Mouse (Mus musculus) kidney, adult 11 months (tissue): ENCODE measurements at regions not wholly inside any gene's neighbourhood (a gene's known extent, or its start where the extent isn't known, plus 50 kb on each side); places are given as distances from the start of the nearest gene placed in this dataset.

Experiments used
- DNase-seq: peaks from one replicate; pipeline ENCODE4 v3.0.0; 2022

DNA sequence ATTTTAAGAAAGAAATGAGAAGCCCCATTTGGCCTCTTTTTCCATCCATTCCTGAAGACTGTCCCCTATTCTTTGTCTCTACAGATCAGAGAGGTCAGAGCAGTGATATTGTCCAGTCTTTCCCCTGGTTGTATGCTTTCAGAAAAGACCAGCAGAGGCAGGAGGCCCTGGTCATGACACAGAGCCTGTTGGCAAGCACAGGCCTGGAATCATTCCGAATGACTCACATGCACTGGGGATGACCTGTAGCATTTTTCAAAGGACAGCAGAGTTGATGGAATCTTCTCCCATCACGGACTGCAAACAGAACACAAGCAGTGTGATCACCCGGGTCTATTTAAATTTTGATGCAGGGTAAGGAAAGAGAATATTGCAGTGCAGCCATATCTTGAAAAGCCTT is 50.2 kb upstream of the Nxt1 start:
- DNase-seq, result peak; percentile 17

DNA sequence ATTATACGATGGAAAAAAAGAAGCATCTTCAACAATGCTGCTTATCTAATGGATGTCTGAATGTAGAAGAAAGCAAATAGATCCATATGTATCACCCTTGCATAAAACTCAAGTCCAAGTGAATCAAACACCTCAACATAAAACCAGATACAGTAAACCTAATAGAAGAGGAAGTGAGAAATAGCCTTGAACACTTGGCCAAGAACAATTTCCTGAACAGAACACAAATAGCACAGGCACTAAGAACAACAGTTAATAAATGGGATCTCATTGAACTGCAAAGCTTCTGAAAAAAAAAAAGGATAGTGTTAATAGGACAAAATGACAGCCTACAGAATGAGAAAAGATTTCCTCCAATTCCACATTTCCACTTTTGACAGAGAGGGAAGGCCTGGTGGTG is 60.5 kb upstream of the Nxt1 start:
- no peak for DNase-seq

DNA sequence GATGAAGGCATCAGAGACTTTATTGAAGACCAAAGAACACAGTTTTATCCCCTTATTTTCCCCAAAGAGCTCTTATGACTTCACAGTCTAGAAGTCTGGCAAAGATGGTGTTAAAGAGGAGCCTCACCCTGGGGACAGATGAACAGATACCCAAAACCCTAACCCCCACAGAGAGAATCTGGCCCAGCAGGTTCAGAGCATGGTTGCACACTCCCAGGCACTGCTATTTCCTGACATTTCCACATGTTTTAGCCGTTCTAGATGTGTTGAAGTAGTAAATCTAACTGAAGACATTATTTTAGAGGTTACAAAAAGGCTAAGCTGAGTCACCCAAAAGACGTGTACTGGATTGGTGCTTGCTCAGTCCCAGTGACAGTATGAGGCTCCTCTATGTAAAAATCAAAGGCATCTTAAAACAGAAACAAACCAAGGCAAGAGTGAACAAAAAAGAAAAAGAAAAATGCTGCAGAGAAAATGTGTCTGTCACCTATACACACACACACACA is 66.9 kb upstream of the Nxt1 start:
- DNase-seq, result no peak

DNA sequence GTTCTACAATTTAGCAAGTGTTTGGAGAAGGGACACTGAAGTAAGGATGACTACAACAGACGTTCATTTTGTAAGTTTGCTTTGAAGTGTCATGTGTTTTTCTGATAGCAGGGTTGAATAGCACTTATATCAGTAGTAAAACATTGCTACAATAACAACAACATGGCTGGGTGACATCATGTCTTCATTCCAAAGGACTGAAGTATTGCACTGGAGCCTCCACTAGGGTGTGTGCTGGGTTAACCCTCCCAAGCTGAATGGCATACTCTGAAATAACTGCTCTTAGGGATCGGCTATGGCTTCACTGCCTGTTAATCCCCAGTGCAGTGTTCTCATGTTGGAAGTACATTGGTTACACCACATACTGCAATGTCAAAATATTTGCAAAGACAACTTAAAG is 68.5 kb upstream of the Nxt1 start:
- DNase-seq, result no peak

DNA sequence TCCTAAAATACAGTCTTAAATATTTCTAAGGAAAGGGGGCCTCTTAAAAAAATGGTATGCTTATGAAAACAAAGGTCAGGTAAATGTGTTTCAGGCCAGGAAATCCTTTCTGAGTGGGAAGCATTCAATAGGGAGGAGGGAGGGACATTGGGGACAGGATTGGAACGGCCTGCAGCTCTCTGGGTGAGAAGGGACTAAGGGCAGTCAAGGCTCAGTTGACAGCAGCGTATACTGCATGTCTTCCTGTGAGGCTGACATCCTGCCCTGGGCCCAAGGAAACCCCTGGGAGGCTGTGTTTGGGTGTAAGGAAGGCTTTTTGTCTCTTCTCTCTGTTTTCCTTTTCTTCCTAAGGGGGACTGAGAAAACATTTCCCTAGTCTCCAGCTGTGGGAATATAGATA is 69.1 kb upstream of the Nxt1 start:
- no peak for DNase-seq

DNA sequence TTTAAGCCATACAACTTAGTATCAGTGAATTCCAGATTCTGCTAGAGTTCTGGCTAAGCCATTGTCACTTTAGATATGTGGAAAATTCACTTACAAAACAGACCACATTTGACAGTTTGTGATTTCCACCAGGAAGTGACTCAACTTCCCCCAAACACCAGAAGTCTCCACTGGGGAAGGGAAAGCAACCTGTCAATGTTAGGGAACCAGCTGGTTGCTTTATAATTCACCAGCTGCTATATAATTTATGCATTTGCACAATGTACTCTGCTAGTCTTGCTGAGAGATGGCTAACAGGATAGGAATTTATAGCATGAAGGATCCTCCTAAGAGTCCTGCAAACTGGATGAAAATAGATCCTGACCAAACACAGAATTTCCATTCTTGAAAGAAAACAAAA is 72.9 kb upstream of the Nxt1 start:
- DNase-seq, result no peak

DNA sequence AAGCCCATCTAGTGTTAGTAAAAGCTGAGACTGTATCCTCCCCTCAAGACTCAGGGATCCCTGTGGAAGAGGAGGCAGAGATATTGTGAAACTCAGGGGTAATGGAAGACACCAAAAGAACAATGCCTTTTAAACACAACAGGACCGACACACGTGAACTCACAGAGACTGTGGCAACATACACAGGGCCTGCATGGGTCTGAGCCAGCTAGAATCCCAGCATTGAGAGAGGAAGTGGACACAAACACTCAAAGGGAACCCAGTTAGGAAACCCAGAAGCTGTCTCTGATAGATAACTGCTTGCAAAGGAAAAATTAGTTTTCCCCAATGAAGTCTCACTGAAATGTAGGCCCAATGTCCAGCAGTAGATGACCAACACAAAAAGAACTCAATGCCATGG is 75.4 kb upstream of the Nxt1 start:
- no peak for DNase-seq

DNA sequence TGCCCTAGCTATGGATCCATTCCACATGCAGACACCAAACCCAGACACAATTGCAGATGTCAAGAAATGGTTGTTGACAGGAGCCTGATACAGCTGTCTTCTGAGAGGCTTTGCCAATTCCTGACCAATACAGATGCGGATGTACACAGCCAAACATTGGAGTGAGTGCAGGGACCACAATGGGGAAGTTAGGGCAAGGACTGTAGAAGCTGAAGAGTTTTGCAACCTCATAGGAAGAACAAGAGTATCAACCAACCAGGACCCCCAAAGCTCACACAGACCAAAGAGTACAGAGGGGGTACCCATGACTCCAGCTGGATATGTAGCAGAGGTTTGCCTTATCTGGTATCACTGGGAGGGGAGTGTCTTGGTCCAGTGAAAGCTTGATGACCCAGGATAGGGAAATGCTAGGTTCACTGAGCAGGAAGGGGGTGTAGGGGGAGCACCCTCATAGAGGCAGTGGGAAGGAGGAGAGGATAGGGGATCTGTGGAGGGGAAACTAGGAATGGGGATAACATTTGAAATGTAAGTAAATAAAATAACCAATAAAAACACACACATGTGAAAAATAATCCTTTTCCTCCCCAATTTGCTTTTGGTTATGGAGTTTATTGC is 86.6 kb upstream of the Nxt1 start:
- no peak for DNase-seq

DNA sequence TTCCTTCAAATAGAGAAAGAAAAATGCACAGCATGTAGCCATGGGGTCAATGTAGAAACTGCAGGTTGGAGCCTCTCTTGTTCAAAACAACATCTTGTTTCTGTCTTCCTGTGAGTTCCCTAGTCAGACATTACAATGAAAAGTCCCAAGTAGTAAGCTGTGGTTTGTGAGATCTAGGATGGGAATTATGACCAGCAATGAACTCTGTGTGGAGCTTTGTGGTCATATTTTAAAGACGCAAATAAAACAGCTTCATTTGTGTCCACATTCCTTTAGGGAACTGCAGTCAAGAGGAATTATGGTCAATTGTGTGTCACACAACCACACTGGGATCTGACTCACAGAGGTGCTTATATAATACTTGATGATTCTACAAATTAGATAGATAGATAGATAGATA is 90.2 kb upstream of the Nxt1 start:
- DNase-seq, result no peak

DNA sequence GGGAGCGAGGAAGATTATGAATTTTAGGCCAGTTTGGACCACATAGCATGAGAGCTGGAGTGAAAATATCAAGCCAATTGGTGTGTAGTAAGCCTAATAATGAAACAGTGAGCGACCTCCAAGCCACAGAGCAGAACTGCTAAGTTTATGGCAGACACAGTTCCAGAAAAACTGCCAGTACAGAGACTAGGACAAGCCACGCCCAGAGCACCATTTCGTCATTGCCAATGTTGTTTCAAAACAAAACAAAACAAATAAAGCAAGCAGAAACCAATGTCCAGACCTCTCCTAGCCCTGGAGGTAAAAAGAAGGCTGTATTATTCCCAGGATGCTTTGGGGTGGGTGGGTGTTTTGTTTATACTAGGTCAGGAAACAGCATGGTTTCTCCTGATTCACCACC is 90.7 kb upstream of the Nxt1 start:
- DNase-seq, result no peak

DNA sequence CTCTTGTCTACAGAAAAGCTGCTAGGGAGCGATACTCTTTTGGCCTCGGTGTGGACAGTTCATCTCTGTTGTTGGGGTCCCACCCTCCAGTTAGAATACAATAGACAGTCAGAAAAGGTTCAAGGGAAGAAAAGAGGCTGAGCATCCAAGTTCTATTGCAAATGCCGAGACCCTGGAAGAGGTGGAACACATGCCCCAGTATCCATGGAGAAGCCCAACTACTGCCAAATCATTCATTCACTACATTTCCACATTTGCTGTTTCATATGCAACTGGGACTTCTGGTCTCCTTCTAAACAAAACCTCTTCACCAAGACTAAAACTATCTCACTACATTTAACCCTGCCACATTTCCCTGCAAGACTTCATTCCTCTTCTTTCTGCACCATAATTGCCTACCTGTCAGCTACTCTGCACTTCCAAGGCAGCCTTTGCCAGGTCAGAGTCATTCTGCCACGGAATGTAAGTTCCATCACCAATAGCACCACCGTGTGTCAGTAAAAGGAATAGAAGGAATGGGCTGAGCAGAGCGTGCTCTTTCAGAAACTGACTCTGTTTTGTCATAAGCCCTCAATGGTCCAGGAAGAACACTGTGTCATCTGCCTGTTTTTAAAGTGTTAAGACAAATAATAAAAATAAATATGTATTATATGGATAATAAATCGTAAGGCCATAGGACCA is 92.0 kb upstream of the Nxt1 start:
- DNase-seq, result peak; percentile 12

DNA sequence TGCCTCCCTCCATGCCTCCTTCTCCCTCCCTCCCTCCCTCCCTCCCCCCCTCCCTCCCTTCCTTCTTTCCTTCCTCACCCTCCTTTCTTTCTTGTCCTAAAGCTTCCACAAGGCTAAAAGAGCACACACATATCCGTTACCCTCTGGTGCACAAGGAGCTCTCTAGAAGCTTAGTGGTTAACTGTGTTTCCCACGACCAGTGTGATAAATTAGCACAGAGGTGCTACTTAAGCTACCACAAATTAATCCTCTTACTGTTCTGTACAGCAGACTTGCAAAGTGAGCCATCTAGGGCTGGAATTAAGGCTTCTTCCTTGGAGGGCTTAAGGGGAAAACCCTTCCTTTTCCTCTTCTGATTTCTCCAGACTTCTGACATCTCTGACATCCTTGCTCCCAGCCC is 92.8 kb upstream of the Nxt1 start:
- DNase-seq, result no peak

DNA sequence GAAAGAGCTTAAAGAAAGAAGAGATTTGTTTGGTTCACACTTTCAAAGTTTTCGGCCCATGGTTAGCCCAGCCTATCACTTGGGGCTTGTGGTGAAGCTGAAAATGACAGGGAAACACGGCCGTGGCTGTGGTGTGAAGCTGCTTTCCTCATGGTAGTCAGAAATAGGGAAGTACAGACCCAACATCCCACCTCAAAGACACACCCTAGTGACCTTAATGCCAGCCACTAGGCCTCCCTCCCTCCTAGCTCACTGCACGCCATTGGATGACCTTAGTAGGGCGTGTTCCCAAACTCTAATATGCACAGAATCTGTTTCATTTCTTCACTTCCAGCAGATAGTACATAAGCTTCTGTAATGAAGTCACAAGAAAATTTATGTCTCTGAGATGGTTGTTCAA is 93.4 kb upstream of the Nxt1 start:
- DNase-seq, result no peak

DNA sequence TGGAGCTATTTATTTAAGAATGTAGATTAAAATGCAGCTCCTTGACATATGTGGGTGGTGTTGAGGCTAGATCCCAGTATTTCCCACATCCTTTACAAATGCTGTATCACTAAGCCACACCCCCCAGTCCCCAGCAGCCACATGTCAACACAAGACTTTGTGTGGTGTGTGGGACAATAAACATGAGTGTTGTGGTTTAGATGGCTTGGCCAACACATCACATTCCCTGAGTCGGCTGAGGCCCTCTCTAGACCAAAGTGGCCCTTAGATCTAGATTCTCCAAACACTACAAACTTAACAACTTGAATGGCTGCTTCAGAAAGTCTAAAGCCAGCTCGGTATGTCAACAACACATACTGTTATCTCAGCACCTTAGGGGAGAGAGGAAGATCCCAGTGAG is 94.2 kb upstream of the Nxt1 start:
- DNase-seq, result no peak

DNA sequence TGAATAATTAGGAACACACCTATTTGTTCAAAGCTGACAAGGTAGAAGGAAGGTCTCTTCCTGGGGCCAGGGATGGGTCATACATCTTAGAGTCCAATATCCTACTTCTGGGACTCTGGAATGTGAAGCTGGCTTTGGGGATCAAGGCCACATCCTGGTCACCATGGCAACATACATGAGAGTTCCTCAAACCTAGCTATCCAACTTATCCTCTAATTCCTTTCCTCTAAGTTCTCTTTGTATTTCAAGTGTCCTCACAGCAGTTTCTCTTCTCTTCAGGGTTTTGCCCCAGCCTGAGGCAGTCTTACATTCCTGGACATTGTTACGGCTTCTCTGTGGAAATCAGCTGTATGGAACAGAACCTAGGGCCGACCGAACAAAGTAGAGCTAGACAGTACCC is 97.0 kb upstream of the Nxt1 start:
- DNase-seq, result no peak

DNA sequence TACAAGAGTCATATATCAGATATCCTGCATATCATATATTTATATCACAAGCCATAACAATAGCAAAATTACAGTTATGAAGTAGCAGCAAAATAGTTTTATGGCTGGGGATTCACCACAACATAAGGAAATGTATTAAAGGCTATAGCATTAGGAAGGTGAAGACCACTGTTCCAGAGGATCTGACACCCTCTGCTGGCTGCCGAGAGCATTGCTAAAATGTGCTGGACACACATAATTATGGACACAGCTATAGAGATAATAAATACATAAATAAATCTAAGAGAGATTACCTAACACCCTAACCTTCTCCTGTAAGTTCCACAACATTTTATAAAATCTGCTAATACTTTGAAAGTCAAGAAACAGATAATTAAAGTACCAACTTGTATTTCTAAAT is 100.2 kb upstream of the Nxt1 start:
- peak; percentile 30 for DNase-seq

DNA sequence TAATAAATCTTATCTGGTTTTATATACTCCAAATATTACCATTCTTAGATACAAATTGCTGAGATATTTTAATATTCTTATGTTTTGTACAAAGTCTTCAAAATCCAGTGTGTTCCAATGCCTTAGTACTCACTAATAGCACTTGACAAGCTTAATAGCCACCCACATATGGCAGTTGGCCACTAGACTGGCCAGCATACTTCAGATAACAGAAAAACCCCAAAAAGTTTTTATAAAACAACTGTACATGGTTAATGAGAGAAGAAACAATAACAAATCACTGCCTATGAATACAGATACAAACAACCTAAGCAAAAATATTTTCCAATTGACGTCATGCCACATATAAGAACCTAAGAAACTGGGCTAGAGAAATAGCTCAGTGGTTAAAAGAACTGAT is 100.8 kb upstream of the Nxt1 start:
- DNase-seq, result no peak

DNA sequence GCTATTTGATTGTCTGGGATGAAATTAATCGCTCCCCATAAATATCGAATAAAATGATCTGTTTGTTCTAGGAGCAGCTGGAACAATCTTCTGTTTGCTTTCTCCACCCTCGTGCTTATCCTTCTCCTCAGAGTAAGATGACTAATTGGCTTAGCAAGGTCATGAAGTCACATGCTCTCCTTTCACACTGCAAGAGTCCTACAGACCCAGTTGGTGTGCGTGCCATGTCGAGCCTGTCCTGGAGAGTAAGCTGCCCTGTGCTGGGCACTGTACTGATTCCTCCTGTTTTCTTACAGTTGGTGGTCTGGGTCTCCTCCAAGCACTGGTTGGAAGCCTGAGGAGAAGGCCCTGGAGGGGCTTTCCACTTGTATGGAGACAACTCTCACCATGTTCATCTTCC is 101.4 kb upstream of the Nxt1 start:
- DNase-seq, result no peak

DNA sequence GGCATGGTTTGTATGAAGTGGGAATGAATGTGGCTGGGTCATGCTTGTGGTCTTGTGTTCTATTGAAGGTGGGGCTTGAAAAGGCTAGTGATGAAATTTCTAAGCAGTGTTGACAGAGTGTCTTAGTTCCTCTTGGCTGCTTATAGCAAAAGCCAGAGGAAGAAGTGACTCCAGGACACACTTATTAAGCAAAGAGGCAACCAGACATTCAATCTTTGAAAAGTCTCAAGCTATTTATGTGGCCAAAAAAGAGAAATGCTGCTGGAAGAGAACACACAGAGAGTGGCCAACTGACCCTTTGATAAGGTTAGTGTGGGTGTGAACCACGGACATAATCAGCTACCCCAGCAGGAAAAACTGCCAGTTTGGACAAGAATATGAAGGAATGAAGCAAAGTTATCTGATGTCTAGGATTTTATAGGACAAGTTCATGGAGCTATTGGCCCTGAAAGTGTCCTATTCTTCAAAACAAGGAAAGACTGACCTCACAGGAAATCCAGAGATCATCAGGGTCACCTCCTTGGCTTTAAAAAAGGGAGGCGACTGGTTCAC is 104.4 kb upstream of the Nxt1 start:
- peak; percentile 4 for DNase-seq

DNA sequence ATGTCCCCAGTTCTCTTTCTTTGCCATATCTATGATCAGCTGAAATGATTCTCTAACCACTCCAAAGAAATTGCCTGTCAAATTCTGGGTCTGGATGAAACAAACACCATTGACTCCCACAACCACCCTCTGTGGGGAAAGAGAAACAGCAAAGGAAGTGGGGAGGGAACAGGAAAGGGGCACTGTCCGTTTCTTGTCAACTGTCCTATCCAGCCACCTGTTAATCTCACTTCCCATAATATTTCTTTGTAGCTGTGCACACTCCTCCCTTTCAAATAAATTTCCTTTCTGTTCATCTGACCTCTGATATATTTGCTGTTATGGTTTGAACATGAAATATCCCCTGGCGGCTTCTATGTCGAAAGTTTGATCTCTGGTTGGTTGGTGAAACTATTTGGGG is 109.0 kb upstream of the Nxt1 start:
- no peak for DNase-seq

DNA sequence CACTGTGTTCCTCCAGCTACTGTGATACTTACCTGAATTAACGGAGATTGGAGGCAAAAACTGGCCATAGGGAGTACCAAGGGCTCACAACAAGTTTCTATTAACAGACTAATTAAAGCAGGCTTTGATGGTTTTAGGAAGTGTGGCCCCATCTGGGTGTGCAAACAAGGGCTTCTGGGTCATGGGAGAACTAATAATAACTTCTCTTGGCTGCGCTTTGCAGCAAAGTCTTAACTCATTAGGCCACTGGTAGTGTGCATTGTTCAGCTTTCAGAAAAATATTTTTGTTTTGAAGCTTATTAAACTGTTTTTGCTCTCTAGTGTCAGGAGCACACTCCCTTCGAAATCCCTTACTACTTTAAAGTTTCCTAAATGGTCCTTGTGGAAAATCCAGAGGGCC is 110.4 kb upstream of the Nxt1 start:
- DNase-seq, result no peak

DNA sequence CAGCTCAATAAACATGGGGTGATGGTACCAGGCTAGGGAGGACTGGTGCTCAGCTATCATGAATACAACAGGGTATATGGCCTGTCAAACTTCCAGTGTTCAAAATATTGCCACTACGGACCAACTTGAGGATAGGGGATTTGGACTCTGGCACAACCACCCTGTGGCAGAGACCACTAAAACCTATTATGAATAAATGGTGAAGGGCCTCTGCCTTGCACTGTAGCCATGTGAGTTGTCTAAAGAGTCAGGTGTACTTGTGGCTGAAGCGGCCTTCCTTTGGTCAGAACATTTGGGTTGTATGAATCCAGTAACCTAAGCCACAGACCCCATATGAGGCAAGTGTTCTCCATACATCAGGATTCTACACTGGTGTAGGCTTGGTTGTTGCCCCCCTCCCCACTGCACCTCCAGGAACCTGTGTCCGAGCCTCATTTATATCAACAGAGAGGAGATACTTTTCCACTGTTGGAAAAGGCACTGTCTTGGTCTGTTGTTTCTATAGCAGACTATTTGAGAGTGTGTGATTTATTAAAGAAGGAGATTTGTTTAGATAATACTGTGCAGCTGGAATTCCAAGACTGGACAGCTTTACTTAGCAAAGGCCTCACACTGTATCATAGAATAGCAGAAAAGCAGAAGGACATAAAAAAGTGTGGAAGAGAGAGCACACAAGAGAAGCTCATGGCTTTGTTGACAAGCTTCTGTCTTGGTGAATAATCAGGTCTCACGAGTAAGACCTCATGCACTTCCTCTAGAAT is 112.2 kb upstream of the Nxt1 start:
- DNase-seq, result no peak

DNA sequence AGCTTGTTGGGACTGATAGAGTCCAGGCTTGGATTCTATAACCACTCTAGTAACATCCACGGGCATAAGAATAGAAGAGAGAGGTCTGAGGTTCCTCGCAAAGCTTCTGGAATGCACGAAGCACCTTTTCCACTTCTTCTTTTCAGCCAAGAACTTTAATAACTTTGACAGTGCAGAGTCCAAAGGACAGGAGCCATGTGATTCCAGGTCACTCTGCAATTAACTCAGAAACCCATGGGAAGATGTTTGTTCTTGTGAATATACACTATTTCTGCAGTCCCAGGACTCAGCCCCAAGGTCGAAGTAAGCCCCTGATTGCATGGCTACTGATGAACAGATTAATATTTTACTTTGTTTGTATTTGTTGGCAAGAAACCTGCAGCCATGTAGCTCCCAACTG is 113.0 kb upstream of the Nxt1 start:
- DNase-seq, result peak; percentile 81

DNA sequence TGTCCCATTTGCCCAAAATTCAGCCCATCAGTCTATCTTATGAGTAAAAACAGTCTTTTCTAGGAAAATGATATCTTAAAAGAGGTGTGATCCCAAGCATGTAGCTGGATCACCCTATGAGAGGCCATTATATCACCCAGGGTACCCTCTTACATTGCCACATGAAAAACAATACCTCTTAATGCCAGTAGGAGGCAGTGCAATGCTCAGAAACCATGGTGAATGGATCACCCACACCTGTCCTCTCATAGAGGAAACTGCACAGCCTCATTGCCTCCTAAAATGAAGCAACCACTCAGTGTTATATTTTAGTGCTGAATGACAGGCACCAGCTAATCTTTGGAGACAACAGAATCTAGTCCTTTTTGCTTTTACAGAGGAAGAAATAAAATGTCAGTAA is 114.0 kb upstream of the Nxt1 start:
- DNase-seq, result no peak
